Mouse (Mus musculus): Measurements from ENCODE around the gene Zfp932.

DNA sequence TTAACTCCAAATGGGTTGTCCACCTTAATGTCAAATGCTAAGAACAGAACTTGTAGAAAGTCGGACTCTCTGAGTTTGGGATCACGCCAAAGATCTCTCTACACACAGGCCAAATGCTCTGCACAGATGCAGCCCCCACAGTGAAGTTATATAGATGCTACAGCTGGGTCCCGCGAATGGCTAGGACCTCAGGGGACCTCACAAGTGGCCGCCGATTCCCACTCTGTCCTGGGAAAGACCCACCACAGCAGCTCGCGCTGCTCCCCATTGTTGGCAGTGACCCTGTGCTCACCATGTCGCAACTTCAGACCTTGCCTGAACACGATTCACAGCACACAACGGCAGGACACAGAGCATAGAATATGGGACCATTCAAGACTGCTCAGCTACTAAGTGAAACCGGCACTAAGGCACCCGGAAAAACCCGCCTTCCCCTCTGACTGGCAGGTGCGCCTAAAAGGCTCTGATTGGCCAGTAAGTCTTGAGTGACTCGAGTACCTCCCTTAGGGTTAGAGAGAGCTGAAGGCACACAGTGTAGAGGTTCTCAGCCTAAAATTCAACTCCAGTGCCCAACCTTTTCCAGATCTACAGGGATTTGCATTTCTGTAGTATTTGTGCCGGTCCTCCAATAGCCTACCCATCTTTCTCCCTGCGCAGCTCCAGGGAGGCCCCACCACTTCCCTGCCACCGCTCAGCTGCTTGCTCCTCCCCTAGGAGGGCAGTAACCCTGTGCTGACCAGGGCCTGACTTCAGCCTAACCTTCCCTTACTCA lies 61.5 kb downstream of the Zfp932 start:
- TF ChIP-seq CTCF (conservative IDR thresholded peaks at IDR 0.05; ENCODE audit: low read length), result no peak
- no peak for TF ChIP-seq NANOG (IDR thresholded peaks at IDR 0.05; ENCODE audit: borderline replicate concordance, low read length)
- no peak for TF ChIP-seq POU5F1 (IDR thresholded peaks at IDR 0.05; ENCODE audit: borderline replicate concordance, low read length)
